Mouse (Mus musculus) natural killer cell, adult 2 months (primary cell): Measurements from ENCODE around the gene Pamr1.

Experiments
- DNase-seq, 2 experiments: peaks; one replicate each; pipeline ENCODE4 v3.0.0; 2022; ENCODE audit warnings: low spot score in 2 of 2

Gene Pamr1

DNA sequence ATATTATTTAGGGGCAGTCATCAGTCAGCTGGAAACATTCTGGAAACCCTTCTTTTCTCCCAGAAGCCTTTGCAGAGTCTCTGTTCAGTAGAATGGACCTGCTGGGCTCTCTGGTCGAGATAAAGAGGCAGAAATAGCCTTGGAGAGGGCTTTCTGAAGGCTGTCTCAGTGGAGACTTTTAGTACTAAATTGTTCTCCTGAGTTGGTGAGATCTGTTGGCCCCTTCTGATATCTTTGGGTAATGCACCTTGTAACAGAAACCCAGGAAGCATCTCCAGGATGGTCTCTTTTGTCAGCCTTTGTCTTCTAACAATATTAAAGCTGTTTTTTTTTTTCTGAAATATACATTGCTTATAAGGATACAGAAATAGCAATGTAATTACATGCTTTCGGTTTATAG lies 111.2 kb downstream of the Pamr1 start:
- no peak for DNase-seq

DNA sequence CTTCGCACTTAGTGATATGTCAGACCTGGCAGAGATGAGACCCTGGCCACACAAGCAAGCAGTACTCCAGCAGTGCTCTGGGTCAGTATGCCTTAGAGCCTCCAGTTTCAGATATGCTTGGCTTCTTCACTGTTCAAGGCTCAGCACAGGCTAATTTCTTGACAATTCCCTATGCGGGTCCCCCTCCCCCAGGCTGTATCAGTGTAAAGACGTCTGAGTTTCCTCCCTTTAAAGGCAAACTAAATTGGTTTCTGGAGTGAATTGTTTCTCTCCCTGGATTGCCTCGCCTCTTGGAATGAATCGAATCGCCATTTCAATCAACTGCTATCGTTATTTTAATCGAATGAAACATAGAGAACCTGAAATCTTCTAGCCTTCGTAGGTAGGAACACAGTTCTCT lies 113.1 kb downstream of the Pamr1 start:
- no peak for DNase-seq

DNA sequence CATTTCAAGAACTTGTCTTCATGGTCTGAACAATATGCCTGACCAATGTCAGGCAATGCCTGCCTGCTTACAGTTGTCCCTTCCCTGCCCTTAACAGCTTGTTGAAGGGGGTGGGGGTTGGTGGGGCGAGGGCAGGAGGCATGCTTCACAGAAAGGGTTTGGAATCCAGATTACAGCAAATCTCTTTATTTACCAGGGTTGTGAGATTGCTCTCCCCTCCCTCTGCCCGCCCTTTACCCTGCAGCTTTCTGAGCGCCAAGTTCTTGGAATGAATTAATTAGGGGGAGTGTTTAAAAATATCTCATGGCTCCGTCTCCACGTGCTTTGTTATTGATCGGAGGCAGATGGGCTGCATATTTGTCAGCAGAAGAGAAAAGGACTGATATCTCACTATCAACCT lies 113.5 kb downstream of the Pamr1 start:
- no peak for DNase-seq

DNA sequence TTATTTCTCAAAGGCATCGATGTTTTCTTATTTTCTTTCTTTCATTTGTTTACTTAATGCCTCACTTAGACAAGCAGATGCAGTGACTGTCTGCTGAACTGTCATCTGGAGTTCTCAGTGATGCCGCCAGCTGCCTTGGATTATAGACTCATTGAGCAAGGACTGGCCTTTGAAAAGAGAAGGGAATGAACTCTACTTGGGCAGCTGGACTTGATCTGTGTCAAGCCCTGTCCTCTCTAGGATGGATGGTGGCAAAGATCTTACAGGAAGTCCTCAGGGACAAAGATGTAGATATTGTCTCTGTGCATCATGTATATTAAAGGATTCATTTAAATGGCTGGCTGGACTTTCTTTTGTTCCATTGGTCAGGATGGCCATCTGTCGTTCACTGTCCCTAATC lies 114.1 kb downstream of the Pamr1 start:
- no peak for DNase-seq

DNA sequence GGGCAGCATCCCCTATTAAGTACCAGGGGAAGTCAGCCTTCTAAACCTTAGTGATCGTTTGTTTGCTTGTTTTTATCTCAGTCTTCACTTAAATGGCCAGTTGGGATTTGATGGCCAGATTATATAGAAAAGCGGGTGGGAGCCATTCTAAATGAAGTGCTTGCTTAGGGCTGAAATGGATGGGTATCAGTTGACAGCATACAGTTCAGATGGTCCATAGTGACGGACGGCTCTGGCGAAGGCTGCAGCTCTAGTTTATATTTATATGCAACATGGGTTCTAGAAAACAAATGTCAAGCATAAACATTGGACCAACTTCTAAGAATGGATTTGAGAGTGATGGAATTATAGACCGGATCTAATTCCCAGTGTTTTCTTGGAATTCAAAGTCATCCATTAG lies 118.2 kb downstream of the Pamr1 start:
- no peak for DNase-seq

DNA sequence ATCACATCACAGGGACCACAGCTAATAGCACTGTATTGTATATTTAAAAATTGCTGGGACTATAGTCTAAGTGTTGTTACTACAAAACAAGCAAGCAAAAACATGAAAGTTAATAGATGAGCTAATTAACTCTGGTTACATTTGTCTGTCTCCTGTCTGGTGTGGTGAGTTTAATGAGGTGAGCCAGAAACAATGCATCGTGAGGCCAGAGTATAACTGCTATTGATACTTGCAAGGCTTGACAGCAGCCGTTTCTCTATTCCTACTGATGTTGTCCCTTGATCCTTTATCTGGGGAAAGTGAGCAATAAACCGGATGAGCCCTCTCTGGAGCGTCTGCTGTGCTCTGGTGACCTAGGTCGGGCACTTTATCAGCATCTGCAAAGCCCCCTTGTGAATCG lies 119.8 kb downstream of the Pamr1 start:
- no peak for DNase-seq

DNA sequence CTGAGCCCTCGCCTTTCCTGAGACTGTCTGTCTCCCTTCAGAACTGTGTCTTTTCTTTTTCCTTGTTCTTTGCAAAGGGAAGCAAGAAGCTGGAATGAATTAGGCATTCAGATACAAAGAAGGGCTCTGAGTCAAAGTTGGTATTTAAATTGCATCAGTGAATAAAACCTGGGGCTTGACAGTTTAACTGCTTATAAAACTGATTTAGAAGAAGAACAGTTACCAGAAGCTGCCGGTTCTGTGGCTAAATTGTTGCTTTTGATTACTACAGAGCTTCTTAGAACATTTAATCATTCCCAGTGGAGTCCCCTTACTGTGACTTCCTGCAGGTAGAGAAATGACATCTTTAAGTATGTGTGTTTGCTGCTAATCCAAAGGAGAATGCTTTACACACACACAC lies 124.8 kb downstream of the Pamr1 start:
- no peak for DNase-seq

DNA sequence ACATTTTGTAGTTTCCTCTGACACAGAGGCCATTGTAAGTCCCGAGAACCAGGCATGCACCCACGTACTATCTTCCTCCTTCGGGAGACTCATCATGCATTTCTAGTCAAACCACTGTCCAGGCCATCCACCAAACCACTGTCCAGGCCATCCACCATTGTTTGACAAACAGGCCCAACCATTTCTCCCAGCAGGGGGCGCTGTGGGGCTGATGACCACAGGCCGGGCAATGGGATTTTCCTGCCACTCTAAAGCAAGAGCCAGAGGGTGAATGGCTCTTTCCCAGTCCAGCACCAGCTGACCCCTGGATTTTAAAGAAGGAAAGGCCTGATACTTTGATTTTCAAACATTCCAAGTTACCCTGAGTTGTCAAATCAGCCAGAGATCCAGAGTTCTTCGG lies 125.5 kb downstream of the Pamr1 start:
- peak; percentile 29 to 54 for DNase-seq

DNA sequence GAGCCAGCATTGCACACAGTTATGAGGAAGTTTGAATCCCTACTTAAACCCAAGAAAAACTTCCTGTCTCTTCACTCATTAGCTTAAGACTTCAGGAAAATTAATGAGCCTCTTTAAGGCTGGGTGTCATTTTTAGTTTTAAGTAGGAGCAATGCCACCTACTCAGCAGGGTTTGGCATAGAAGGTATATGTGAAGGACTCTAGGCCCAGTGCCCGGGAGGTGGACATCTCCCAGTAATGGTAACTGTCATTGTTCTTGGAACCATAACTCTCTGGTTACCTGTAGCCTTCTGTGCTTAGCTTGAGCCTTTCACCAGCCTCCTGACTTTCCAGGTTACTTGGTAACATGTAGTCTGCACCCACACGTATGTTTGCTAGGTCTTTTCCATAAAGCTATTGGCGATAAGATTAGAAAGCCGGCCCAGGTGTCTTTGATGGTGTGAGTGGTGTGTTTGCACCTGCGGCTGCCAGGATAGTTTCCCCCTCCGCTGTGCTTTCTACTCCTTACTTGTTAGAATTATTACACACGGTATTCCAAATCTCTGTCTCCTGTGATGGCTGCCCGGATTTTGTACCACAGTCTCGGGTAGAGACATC lies 127.0 kb downstream of the Pamr1 start:
- DNase-seq = no peak

DNA sequence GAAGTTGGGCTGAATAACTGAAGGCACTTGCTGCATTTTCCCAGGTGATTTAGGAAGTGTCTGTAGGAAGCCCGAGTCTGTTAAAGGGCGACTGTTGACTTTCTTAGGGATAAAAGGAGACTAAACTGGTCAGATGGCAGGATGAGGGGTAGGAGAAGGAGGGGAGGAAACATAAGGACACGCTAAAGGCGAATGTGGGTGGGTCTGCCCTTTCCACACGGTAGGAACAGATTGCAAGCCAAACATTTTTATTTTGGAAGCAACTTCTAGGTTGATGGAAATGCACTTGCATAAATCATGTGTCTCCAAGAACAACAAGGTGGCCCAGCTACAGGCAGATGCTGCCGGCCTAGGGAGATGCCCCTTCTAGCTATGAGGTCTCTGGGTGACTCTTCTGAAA lies 127.6 kb downstream of the Pamr1 start:
- no peak for DNase-seq

DNA sequence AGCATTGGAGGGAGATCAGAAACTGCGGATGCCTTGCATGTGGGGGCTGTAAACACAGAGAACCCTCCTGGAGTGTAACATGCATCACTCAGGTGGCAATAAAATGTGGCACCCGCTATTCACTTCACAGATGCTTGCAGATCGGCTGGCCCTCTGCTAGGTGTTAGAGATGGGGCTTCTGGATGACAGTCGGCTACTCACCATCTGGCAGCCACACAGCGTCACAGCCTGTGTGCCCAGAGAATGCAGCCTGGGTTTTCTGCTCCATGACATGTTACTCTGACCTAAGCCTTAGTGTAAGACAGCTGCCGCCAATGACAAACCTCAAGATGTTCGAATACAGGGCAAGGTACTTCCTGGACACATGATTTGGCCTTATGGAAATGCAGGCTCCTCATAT lies 131.5 kb downstream of the Pamr1 start:
- DNase-seq = no peak

DNA sequence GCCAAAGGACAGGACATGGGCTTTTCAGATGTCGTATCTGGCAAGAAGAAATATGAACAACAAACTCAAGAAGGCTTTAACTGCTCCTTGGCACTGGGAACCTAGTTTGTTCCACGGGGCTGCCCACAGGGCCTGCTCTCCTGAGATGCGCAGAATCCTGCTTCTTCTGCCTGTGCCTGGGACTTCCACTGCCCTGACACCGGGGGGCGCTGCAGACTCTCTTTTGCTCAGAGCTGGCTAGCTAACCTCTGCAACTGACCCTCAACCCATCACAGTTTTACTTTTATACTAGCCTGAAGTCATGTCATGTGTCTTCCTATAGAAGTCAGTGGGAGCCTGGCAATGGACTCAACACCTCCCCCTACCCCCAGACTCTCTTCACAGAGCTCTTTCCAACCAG lies 132.4 kb downstream of the Pamr1 start:
- DNase-seq = peak; percentile 10 to 43

DNA sequence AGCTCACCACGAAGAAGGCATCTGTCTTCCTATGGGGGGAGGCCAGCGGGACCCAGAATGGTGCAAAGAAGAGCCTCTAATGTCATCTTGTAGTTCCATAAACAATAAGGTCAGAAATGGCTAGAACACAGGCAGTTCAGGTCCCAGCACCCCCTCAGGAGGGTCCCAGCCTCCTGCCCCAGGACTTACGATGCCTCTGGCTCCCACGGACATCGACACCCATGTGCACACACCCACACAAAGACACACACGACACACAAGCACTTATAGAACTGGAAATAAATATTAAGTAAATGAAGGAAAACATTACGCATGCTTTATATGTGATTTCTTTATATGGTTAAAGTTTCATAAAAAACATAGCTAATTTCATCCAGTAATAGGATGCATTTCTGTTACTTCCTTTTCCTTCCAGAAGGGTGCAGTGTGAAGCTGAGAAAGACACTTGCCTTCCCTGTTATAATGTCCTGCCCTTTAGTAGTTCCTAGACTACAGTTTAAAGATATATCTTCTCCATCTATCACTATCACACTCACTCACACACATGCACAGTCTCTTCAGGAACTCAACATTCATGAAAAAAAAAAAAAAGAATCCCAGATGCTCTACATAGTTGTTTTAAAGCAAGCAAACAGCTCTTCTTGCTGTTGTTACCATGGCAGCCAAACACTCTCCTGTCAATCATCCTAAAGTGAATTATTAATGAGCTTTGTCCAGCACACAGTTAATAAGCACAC lies 135.7 kb downstream of the Pamr1 start:
- DNase-seq = no peak

DNA sequence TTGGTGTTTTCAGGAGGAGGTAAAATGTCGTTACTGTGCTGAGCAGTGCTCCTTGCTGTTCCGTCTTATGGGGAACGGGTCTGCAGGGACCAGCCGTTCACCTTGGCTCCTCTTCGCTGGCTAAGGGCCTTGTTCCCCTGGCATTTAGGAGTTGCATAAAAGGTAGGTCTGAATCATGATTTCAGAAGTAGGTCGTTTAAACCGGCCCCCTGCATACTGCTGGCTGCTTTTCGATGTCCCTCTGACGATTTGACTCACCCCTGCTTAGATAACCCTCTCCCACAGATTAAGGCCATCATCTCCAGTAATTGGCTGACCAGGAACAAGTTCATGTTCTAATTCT lies 136.3 kb downstream of the Pamr1 start:
- no peak for DNase-seq
